Mouse (Mus musculus) MEL-GATA-1-ER (cell line): ENCODE results near the gene Med29.
A peak's percentile ranks its signal among the peaks of the same experiment; 100 is the strongest.

Experiments
- DNase-seq: peaks from one replicate; pipeline ENCODE4 v3.0.0-alpha.2; 2012; ENCODE audit warnings: low read depth; ENCODE audit errors: extremely low read depth

Gene Med29

DNA sequence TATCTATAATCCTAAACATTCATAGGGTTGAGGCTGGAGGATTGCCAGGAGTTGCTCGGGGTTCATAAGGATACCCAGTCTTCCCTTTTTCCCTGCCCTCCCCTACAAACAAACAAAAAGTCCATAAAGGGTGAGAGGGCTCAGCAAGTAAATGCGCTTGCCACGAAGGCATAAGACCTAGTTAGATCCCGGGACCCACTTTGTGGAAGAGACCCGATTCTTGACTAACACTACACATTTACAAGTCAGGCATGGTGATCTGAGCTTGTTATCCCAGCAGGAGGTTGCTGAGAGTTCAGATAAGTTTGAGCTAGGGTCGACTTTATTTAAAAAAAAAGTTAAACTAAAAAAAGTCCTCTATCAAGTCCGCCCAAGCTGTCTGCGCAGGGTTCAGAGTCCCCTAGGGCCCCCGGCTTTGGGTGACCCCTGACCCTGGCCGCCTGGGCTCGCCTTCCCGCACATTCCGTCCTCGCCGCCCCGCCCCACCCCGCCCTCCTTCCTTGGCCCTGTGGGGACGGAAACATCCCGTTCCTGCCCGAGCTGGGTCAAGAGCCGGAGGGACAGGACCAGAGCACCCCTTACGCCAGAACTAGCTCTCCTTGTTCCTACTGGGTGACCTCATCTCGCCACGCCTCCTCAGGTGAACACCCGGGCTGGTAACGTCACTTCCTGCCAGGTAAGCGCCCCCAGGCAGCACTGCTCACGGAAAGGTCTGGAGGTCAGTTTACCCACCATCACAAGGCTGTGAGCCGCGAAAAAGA, 16.3 kb downstream of the Med29 start:
- no peak for DNase-seq

DNA sequence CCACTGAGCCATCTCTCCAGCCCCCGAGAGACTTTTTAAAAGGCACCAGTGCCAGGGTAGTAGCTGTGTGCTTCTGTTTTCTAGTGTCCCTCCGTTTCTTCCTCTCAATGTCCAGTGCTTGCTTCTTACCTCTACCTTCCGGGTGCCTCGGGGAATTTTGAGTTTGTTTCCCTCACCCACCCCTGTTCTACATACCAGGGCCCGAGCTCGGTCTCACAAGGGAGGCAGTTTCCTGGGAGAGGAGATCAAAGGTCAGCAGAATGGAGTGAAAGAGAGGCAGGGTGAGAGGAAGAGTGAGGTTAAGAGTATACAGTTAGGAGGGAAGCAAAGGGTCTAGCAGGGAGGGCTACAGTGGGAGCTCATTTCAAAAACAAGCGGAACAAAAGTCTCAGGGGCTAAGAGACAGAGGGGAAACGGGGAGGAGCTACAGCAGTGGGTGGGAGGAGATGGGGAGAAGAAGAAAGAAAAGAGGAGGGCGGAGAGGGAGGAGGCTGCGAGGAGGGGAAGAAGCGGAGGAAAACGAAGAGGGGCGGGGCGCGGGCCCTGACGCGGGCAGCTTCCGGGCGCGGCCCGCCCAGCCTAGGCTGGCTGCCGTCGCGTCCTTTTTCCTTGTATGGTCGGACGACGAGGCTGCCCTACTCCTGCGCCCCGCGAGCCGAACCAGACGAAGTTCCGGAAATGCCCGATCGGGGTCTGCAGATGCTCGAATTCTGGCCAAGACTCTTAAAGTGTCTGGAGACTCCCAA, 17.2 kb downstream of the Med29 start:
- peak; percentile 92 for DNase-seq

DNA sequence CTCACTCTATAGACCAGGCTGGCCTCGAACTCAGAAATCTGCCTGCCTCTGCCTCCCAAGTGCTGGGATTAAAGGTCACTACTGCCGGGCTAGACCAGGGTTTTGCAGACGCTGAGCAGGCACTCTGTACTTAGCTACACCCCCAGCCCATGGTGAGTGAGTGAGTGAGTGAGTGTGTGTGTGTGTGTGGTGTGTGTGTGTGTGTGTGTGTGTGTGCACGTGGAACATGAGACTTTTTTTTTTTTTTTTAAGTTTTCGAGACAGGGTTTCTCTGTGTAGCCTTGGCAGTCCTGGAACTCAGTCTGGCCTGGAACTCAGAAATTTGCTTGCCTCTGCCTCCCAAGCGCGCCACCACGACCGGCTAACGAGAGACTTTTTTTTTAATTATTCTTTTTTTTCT, 17.9 kb downstream of the Med29 start:
- DNase-seq = no peak

DNA sequence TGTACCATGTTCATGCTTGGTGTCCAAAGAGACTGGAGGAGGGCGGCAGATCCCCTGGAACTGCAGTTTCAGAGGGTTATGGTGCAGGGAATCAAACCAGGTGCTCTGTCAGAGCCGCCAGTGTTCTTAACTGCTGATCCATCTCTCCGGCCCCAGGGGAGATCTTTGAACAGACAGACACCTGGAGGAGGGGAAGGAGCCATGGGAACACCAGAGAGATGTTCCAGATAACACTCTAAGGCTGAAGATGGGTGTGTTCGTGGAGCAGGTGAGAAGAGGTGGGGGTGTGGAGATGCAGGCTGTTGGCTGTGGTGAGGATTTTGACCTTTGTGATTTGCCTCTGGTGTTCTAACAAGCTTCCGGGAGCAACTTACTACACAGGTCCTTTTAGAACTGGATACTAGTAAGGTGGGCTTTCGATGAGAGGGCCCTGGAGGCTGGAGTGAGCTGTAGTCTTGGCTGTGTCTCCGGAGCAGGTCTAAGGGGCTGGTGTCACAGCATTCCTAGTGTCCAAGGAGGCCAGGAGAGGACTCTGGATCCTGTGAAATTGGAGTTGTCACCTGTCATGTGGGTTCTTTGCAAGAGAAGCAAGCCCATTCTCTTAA, 18.5 kb downstream of the Med29 start:
- DNase-seq = no peak

DNA sequence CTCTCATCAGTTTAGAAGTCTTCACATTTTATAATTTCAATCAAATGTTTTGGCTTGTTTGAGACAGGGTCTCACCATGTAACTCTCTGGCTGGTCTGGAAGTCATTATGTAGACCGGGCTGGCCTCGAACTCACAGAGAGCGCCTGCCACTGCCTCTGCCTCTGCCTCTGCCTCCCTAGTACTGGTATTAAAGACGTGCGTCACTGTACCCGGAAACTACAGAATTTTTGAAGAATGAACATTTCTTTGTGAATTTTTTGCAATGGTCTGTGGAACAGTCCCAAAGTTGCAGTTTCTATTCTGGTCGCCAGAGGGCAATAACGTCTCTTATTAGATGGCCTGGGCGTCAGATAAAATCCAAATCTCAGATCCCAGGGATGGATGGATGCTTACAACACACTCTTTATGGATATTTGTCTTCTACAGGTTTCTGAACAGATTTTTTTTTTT, 19.4 kb downstream of the Med29 start:
- DNase-seq = peak; percentile 81

DNA sequence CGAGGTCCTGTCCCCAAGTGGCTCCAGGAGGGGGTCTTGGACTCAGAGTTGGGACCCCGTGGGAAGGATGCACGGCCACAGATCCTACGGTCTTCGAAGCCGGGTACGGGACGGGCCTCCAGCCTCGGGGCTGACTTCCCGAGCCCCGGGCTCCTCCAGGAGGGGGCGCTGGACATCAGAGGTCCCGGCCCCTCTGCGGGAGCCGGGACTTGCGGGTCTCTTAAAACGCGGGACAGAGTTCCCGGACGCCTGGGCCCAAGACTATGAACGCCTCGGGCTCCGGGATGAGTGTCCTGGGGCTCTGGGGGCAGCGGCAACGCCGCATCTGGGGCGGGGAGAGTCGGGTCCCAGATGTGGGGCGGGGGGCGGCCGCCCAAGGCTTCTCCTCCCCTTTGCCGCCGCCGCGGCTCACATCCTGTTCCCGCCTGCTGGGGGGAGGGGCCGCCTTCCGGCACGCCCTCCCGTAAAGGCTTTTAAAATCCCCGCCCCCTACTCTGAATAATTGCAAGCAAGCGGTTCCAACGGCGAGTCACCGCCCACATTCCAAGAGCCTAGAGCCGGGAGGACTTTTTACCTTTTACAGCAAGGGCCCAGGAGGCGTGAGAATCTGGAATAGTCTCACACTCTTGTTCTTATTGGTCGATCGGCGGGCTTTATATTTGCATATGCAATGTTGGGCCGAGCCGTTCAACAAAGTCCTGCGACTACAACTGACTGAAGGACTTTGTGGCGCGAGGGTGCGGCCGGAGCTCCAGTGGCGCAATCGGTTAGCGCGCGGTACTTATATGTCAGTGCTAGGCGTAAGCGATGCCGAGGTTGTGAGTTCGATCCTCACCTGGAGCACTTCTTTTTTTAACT, 20.0 kb downstream of the Med29 start, which contains the start of gene Plekhg2:
Gene Plekhg2, minus strand, starts transcription at position 349 of the 858 bp plus-strand sequence.
- DNase-seq = peak; percentile 96

DNA sequence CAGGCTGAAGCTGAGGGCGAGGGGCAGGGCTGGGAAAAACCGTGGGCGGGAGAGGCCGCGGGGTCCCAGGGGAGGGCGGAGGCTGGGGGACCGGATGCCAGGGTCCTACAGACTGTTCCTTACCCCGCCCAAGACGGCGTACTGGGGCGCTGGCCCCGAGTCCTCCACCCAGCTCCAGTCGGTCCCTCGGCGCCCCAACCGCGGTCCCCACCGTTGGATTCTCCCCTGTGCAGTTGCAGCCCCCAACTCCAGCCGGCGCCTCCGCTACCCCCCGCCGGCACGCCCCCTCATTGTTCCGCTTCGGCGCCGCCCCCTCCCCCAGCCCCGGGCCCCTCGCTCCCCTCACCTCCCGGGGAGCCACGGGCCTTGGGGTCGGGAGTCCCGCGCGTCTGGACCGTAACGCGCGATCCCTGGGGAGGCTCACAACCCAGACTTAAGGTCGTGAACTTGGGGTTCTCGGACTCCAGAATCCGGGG, 21.0 kb downstream of the Med29 start:
- DNase-seq = no peak

DNA sequence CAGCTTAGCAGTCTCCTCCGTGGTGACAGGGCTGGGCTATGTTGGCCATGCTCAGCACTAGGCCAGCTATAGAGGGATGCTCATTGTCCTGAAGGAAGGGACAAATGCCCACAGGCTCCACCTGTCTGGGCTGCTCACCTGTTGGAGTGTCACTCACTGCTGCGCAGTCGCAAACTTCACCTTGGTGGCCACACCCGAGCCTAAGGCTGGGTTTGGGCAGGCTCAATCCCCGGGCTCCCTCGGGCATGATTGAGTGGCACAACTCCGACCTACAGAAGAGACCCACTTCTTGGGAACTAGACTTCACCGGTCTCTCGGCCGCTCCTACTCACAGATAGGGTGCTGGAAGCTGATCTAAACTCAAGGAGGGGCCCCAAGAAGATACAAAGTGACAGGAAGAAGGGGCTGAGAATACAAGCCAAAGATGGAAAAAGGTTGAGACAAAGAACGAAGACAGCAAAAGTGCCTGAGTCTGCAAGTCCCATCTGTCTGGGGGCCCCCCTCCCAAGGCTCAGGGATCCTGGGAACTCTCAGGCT, 21.5 kb downstream of the Med29 start:
- no peak for DNase-seq

DNA sequence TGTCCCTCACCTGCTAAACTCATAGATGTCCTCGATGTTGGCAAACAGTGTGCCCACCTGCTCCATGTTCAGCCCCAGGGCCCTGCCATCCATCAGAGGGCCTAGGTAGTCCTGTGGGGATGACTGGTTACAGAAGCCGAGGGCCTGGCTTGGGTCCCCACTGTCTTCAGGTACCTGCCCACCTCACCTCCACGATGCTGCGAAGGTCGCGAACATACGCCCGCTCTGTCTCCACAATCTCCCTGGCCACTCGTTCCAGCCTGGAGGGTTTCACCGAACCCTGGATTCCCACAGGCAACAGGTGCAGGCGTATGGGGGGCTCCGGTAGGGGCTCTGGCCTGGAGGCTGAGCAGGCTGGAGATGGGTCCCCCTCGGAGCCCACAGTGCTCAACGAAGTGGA, 22.5 kb downstream of the Med29 start:
- DNase-seq = no peak

DNA sequence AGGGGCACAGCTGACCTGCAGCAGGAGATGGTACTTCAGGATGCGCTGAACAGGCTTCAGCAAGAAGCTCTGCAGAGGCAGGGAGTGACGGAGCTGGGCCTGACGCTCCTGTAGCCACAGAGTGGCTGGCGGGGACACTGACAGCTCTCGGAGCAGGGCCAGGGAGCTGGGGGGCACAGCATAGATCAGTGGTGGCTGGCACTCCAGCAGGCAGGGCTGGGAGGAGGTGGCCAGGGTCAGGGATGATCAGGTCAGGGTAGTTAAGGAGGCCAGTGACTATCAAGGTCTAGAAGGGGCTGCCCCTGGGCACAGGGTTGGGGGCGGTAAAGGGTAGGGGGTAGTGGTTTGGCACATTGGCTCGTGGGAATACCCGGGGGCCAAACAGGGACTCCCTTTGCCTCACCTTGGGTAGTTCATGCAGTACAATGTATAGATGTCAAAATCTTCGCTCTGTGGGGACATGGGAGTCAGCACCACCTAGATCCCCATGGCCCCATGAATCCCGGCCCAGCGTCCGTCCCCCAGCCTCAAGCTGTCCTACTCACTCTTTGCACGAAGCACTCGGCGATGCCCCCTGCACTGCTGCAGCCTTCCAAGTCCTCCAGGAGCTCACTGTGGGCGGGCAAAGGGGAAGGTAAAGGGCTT, 24.1 kb downstream of the Med29 start:
- no peak for DNase-seq

DNA sequence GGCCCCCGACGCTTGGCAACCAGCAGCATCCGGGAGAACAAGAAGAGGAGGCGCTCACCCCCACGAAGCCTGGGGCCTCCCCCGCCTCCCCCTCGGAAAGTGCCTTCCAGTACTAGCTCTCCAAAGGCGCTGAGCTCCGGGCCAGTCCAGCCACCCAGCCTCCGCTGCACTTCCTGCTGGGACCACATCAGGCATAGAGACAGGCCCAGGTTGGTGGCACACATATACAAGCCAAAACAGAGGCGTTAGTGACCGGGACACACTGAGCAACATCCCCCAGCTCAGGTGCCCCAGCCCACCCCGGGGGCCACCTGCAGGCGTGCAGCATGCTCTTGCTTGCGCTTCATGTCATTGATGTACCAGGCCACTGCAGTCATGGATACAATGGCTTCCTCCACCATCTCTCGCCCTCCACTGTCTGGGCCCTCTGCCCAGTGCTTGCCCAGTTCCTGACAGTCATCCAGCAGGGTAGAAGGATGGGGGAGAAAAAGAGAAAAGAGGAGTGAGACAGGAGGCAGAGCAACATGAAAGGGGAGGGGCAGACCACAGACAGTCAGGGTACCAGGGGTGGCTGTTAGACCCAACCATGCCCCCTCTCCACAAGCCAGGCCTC, 24.7 kb downstream of the Med29 start:
- DNase-seq = no peak

DNA sequence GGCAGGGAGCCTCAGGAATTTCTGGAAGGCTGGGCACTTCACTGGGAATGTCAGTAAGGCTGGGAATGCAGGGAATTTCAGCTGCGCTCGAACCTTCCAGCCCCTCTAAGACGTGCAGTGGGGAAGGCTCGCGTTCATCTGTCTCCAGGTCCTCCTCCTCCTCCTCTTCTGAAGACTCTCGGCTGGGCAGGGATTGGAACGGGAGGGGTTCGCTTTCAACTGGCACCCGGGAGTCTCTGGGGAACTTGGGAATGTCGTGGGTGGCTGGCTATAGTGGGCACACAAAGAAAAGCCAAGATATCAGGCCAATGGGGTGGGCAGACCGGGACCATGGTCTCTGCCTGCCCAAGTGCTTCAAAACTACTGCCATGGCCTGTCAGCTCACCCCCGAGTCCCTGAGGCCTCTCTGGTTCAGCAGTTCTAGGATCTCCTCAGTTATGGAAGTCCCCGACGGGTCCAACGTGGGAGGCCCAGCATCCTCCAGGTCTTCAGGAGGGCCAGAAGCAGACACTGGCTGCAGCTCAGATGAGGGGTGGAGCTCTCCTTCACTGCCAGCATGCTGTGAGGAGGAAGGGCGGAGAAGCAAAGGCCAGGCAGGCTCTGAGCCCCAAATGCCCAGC, 30.0 kb downstream of the Med29 start:
- DNase-seq = no peak

DNA sequence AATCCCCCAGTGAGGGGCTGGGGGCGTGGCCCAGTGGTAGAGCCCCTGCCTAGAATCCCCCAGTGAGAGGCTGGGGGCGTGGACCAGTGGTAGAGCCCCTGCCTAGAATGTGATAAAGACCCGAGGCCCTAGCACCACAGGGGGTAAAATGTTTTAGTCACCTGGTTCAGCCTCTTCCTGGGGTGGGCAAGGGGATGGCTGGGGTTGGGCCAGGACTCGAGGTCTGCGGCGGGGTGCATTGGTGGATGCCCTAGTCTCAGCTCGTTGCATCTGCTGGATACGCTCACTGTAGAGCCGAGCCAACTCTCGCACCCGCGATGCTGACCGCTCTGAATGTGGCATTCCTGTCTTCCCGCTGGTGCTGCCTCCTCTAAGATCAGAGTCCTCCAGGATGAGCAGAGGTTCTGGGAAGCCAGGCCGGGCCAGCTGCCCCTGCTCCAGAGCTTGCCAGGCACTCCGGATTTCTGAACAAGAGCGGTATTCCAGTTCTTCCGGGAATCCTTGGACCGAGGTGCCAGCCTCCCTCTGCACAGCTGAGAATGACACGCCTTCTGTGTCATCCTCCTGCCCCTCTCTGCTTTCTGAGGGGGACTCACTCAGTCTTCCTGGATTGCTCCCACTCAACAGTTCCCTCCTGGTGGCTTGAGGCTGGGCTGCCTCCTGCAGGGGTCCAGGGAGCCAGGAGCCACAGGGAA, 30.7 kb downstream of the Med29 start:
- DNase-seq = no peak

DNA sequence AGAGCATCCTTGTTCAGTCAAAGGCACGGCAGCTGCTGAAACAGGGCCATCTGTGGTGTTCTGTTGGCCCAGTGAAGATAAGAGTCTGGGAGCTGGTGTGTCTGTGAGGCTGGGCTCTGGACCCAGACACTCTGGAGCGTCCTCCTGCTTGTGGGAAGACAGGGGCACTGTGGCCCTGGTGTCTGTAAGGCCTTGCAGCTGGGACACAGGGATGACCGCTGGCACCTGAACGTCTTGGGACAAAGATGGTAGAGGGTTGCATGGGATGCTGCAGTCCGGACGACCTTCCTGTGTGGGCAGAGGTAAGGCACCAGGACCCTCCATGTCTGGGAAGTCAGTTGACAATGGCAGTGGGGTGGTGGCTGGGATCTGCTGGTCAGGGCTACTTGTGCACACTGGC, 32.2 kb downstream of the Med29 start:
- DNase-seq = no peak

DNA sequence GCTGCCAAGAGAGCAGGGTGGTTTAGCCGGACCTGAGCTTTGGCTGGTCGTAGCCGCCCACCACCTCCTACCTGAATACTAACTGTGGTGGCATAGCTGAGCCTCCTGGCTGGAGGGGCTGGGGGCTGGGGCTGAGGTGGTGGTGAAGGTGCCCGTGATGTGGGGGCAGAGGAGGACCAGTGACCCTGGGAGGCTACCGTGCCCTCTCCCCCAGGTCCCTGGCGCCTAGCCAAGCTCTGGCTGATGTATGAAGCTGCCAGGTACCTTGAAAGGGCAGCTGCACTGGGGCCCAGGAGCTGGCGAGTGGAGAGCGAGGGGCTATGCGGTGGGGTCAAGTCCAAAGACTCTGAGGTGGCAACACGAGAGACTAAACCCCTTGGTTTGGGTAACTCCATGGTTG, 32.7 kb downstream of the Med29 start:
- no peak for DNase-seq

DNA sequence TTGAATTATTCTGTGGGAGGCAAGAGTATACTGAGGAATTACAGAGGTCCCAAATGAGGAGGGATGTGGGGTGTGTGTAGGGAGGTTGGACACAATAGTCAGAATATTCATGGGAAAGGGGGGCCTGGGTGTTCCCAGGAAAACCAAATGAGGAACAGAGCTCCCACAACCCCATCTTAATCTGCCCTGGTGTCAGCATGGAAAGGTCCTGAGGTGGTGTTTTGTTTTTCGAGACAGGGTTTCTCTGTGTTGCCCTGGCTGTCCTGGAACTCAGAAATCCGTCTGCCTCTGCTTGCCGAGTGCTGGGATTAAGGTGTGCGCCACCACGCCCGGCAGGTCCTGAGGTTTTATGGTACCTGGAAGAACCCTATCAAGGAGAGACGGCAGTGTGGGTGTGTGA, 34.1 kb downstream of the Med29 start:
- no peak for DNase-seq

DNA sequence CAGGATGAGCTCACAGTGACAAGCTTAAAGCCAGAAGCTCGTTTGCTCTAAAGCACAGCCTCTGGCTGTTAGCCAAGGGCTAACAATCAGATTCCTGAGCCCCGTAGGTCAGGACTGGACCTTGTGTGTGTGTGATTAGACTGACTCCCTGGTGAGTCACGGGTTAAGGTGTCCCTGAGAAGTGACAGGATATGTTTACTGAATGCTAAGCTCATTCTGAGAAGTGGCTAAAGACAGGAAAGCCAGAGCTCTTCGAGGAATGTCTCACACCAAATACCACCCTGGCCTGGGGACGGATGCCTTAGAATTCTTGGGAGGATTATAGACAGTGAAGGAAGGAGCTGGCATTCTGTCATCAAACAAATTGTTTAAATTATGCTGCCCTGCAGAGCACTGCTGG, 34.5 kb downstream of the Med29 start:
- DNase-seq = no peak

DNA sequence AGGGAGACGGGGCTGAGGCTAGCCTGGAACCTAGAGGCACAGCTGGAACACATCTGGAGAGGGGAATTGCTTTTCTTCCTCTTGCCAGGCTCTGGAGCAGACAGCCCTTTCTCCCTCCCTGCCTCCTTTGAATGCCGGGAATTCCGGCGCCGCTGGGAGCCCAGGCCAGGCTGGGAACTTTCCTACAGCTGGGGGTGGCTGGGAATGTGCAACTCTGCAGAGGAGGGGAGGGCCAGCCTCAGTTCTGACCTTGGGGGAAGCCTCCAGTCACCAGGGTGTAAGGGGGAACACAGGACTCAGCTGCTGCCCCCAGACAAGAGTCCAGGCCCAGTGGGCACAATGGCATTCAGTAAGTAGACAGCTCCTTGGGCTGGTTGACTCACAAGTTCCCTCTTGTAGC, 35.5 kb downstream of the Med29 start:
- no peak for DNase-seq

DNA sequence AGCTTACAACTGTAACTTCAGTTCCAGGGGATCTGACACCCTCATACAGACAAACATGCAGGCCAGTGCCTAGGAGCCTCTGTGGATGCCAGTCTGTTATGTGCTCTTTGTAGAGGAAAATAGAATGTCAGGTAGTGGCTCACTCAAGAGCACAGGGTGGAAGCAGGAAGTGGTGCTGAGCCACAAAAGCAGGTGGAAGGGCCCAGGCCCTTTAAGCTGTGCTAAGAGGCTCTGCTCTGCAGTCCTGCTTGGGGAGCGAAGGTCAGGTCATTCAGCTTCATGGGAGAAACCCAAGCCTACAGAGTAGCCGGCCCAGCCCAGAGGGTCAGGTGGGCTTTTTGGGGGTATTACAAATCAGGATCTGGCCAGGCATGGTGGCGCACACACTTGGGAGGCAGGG, 37.3 kb downstream of the Med29 start:
- no peak for DNase-seq
